Mouse (Mus musculus) urinary bladder, adult 2 months (tissue): ENCODE data around the gene Krr1. TPM values are rescaled to one million over a fixed set of nuclear protein-coding genes. Genes with fewer than 3 reads are reported as not detected.
"Not testable (repeated sequence)": the region's sequence is repeated elsewhere in the genome, so short reads cannot be mapped to it uniquely, and the experiment has no call there.

Experiments used
- DNase-seq: peaks from one replicate; pipeline ENCODE4 v3.0.0; 2022; ENCODE audit warnings: low spot score
- polyA plus RNA-seq: library from polyadenylated mRNA; depleted of rRNA; stranded (reverse); fragments of >200 nt; gene quantifications from 2 replicates; pipeline ENCODE4 v1.2.3, GENCODE M21; 2012; rRNA removed

Krr1 gene
- polyA plus RNA-seq, 1 experiment = 24.4 TPM

DNA sequence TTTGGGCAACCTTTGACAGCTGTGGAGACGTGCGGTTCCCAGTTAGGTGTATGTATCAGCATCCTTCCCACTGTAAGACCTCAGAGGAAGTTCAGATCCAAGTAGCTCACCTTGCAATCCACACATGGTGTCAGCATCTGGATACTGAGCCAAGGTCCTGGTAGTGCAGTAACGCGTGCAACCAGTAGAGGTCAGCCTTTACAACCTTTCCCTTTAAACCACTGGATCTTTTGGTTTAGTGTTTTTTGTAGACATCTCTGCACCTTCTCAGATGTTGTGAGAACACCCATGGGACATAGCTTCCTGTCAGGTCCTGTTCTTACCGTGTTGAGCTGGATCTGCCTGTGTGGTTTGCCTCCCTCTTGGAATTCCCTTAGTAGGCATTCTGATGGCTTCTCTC, 5.1 kb downstream of the Krr1 start:
- DNase-seq = no peak

DNA sequence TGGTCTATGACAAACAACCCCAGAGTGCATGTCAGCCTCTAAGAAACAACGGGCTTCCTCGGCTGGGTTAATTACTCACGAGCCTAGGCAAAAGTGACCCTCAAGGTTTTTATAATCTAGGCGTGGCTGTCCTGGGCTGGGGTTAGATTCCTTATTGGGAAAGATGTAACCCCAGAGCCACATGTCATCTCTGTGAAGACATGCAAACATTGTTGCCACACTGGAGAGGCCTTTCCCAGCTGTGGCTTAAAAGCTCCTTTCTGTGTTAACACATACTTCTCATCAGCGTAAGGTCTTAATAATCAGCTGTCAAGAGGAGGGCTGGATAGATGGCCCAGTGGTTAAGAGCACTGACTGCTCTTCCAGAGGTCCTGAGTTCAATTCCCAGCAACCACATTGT, 10.6 kb downstream of the Krr1 start:
- DNase-seq = no peak

DNA sequence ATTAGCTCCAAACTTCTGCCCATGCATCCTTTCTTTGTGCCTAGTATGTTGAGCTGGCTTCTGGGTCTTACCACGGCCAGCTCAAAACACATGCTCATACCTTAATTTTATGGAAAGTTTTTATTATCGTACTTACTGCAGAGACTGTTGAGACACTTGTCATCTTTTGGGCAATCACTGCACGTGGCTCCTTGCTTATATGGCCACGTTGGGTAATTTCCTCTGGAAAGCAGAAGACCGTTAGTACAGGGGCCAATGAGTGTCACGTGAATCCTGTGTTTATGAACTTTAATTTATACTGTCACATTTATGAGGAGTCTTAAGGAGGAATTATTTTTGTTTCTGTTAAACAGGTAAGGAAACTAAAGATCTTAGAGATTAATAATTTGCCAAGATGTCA, 14.0 kb downstream of the Krr1 start:
- no peak for DNase-seq

- no peak for DNase-seq
Observed at GRCm38 (mm10) chr10:111995803-111996548, 23.5 kb downstream of the Krr1 start.

DNA sequence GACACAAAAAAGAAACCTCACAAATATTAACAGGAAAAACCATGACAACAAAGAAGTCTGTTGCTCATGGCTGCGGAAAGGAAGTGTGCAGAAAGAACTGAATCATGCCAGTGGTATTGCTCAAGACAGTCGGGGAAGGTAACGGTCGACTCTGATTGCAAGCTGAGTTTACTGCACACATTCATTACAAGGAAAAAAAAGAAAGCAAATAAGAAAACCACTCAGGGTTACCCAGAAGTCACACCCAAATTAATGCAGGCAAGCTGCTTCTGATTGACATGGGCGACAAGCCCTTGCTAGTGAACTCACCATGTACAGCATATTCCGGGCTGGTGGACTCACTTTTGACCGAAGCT, 24.1 kb downstream of the Krr1 start:
- DNase-seq = no peak

- DNase-seq = no peak
Observed at GRCm38 (mm10) chr10:111996911-111997347, 24.5 kb downstream of the Krr1 start.

- no peak for DNase-seq
Observed at GRCm38 (mm10) chr10:111997671-111998070, 25.2 kb downstream of the Krr1 start.

DNA sequence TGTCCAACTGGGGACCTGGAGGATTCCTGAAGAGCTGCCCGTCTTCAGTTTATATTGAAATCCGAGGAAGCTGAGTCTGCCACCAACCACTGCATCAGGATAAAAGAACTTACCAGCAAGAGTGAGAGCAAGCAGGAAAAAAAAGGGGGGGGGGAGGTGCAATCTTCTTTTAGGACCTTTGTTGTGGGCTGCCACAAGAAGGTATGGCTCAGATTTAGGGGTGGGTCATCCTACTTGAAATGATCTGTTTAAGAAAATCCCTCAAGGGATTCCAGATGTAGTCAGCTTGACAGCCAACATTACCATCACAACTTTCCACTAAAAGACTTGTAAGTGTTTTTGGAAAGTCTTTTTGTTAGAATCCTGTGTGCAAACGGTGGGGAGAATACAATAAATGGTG, 27.3 kb downstream of the Krr1 start:
- no peak for DNase-seq

GRCm38 (mm10) chr10:112000568-112000967, 28.1 kb downstream of the Krr1 start:
- DNase-seq = no peak

GRCm38 (mm10) chr10:112001350-112001749, 28.9 kb downstream of the Krr1 start:
- DNase-seq = no peak

GRCm38 (mm10) chr10:112001756-112002520, 29.5 kb downstream of the Krr1 start:
- no peak for DNase-seq

- DNase-seq = no peak
Observed at GRCm38 (mm10) chr10:112002544-112003215, 30.2 kb downstream of the Krr1 start, which contains the start of gene Glipr1. Gene Glipr1 (minus strand): TSS chr10:112002631.

- not testable (repeated sequence) for DNase-seq
Observed at GRCm38 (mm10) chr10:112009511-112009910, 37.0 kb downstream of the Krr1 start.

DNA sequence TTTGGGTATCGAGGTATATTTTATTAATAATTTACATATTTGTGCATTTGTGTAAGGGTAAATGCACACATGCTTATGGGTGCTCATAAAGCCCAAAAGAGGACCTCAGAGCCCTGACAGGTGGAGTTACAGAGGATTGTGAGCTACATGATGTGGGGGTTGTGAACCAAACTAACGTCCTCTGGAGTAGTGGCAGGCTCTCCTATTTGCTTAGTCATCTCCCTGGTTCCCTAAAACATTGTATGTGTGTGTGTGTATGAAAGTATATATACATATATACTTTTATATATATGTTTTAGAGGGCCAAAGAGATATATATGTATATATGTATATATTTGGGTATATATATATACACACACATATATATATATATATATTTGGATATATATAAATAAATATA, 51.1 kb downstream of the Krr1 start:
- DNase-seq = no peak

GRCm38 (mm10) chr10:112028689-112029088, 56.2 kb downstream of the Krr1 start:
- DNase-seq = not testable (repeated sequence)

Other genes with a start within 250 kb of the Krr1 start
- gene Glipr1, start 30.0 kb downstream of the Krr1 start, polyA plus RNA-seq = 48.5 and 55.4 TPM in 2 replicates
- not detected in 2 replicates for gene Glipr1l1, start 87.5 kb downstream of the Krr1 start, polyA plus RNA-seq
- gene Glipr1l2, start 110.7 kb downstream of the Krr1 start, polyA plus RNA-seq = not detected in 2 replicates
- gene Glipr1l3, start 187.7 kb downstream of the Krr1 start, polyA plus RNA-seq = not detected in 2 replicates
- gene Caps2, start 191.0 kb downstream of the Krr1 start, polyA plus RNA-seq = 0.40 and 0.52 TPM in 2 replicates